ENCODE assay signal across 13 mouse cellular contexts in genomic region chr14:47876585-47876984, GRCm38 (mm10).
"Had no signal": no experiment of that assay in that cellular context is flagged by ENCODE, and none has a peak within 500 bp of the region (broad histone marks: within the 10 kb centered on the region; RNA-seq: fewer than 3 reads in every experiment).

No protein-coding gene starts in this region.

- ATAC-seq: liver, embryonic 12.5 days; midbrain, embryonic 15.5 days had no signal

- H3K4me1 ChIP-seq: kidney, embryonic 15.5 days; limb, embryonic 15.5 days; liver, embryonic 12.5 days; megakaryocyte, embryonic 14.5 days; midbrain, embryonic 15.5 days; neural tube, embryonic 12.5 days had no signal

- H3K9ac ChIP-seq: kidney, embryonic 15.5 days; limb, embryonic 15.5 days; liver, embryonic 12.5 days; midbrain, embryonic 15.5 days; neural tube, embryonic 12.5 days had no signal

- H3K27me3 ChIP-seq: kidney, embryonic 15.5 days; limb, embryonic 15.5 days; liver, embryonic 12.5 days; megakaryocyte, embryonic 14.5 days; midbrain, embryonic 15.5 days; neural tube, embryonic 12.5 days had no signal

- H3K36me3 ChIP-seq: kidney, embryonic 15.5 days; limb, embryonic 15.5 days; liver, embryonic 12.5 days; midbrain, embryonic 15.5 days; neural tube, embryonic 12.5 days had no signal

- H3K9me3 ChIP-seq: kidney, embryonic 15.5 days; limb, embryonic 15.5 days; liver, embryonic 12.5 days; midbrain, embryonic 15.5 days; neural tube, embryonic 12.5 days had no signal

- H3K4me3 ChIP-seq: kidney, embryonic 15.5 days; limb, embryonic 15.5 days; liver, embryonic 12.5 days; megakaryocyte, embryonic 14.5 days; midbrain, embryonic 15.5 days; neural tube, embryonic 12.5 days had no signal

- H3K27ac ChIP-seq: kidney, embryonic 15.5 days; limb, embryonic 15.5 days; liver, embryonic 12.5 days; midbrain, embryonic 15.5 days; neural tube, embryonic 12.5 days; stomach, postnatal 0 days had no signal

- DNase-seq: kidney, adult 2 months; kidney, postnatal 36 days; layer of hippocampus, adult 9-11 months; layer of hippocampus, postnatal 36 days; thymus, postnatal 14 days had no signal

- H3K4me2 ChIP-seq: kidney, embryonic 15.5 days; limb, embryonic 15.5 days; liver, embryonic 12.5 days; midbrain, embryonic 11.5 days; midbrain, embryonic 15.5 days; neural tube, embryonic 12.5 days had no signal
